Mouse (Mus musculus) limb, embryonic 10.5 days (tissue): ENCODE results near the gene Birc2. TPM values are rescaled to one million over a fixed set of nuclear protein-coding genes. Genes with fewer than 3 reads are reported as not detected.

Experiments
- DNase-seq: peaks from one replicate; pipeline ENCODE4 v3.0.0-alpha.2; 2017; ENCODE audit warnings: low spot score
- H3K27ac ChIP-seq: fragments of 300-500 bp; sonication (generic); 2 replicates; pipeline ENCODE4 v1.5.1; 2016; ENCODE audit warnings: mild to moderate bottlenecking
- H3K27me3 ChIP-seq: fragments of 300-500 bp; sonication (generic); 2 replicates; pipeline ENCODE4 v1.6.1; 2016; ENCODE audit warnings: low read depth, mild to moderate bottlenecking; ENCODE audit not compliant: poor library complexity, severe bottlenecking
- H3K36me3 ChIP-seq: fragments of 300-500 bp; sonication (generic); 2 replicates; pipeline ENCODE4 v1.6.1; 2016; ENCODE audit warnings: mild to moderate bottlenecking, moderate library complexity
- H3K4me1 ChIP-seq: fragments of 300-500 bp; sonication (generic); 2 replicates; pipeline ENCODE4 v1.6.1; 2016
- H3K4me3 ChIP-seq: fragments of 300-500 bp; sonication (generic); 2 replicates; pipeline ENCODE4 v1.5.1; 2016; ENCODE audit warnings: mild to moderate bottlenecking, moderate library complexity
- H3K9me3 ChIP-seq: fragments of 300-500 bp; sonication (generic); replicated peaks from 2 replicates; pipeline ENCODE4 v1.6.1; 2016; ENCODE audit warnings: mild to moderate bottlenecking
- WGBS: fragments of 180-500 bp; shearing (Covaris S2); methylation state at CpG from one replicate; pipeline ENCODE4 v1.1.7; 2016; 5-methylcytosine and 5-hydroxymethylcytosine counted together
- polyA plus RNA-seq: library from polyadenylated mRNA; unstranded; fragments of >200 nt; fragmentation: Nextera tagmentation; extraction: Ambion mirVana; gene quantifications from 2 replicates; pipeline ENCODE4 v1.2.1, GENCODE M21; 2016

Gene Birc2
- 26.8 and 37.6 TPM in 2 replicates for polyA plus RNA-seq

DNA sequence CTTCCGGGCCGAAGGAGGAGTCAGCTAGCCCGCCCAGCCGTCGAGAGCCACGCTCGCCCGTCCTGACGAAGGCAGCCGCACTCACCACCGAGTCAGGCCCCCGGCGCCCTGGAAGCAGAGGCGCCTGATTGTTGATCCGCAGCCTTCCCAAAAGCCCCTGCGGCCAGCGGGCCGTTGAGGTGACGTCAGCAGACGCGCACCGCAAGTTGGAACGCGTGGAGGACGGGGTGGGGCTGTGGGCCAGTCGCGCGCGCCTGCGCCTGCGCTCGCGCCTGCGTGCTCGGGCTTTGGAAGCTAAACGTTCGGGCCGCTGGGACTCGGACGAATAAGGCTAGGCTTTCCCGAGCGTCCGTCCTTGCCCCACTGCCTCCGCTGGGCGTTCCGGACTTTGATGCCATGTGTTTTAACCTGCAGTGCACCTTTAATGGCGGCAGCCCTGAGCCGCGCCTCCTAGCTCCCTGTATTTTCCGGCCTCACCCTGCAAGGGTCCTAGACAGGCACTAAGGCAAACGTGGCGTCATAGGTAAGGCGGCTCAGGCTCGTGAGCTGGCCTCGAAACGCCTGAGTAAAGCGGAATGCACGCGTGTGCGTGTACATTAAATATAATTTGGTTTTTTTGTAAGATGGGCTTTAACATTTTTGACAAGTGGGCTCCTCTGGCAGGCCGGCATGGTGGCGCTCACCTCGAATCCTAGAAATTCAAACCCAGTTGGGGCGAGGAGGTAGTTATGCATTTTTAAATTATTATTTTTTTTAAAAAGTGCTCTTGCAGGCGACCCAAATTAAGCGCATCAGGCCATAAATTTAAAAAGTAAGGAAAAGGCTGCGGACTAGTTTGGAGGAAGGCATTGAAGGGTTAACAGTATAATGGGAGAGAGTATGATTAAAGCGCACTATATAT lies at the start of gene Birc2:
Gene Birc2 (minus strand): TSS at position 160 of the 901 bp plus-strand sequence.
- H3K4me1 ChIP-seq = peaks cover 12% of the 10 kb centered on the region; the same call in 1 of the 2 replicates
- H3K4me3 ChIP-seq = peak within 1 kb of the TSS; percentile 66
- no peaks in the 10 kb centered on the region for H3K9me3 ChIP-seq
- no peaks in the 10 kb centered on the region for H3K27me3 ChIP-seq
- H3K27ac ChIP-seq = peak within 1 kb of the TSS; percentile 96
- H3K36me3 ChIP-seq = peaks cover 27% of the 10 kb centered on the region
- peak; percentile 97 for DNase-seq
- under 1% methylated on average over 68 of the region's 68 CpGs for WGBS

DNA sequence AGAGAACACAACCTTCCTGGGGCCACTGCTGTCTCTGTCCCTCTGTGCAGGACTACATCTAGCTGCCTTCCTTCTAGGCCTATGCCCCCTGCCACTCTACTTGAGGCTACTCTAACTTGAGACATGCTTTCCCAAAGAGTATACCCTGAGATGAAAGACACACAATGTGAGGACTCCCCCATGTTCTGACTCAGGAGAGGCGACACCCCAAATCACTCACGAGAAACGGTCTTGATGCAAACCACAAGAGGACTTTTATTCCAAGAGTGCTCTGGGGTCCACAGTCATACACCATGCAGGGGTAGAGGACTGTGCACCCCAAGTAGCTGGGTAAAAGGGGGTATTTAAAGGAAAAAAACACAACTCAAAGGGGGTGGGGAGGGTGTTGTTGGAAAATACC lies 47.5 kb upstream of the Birc2 start:
- Histone ChIP-seq H3K27me3 (no peaks in the 10 kb centered on the region), H3K27ac (no peak overlapping the region), H3K4me3 (no peak overlapping the region), H3K9me3 (no peaks in the 10 kb centered on the region), H3K36me3 (no peaks in the 10 kb centered on the region), H3K4me1 (no peaks in the 10 kb centered on the region)
- 97% methylated on average over 3 of the region's 3 CpGs for WGBS
- no peak for DNase-seq

DNA sequence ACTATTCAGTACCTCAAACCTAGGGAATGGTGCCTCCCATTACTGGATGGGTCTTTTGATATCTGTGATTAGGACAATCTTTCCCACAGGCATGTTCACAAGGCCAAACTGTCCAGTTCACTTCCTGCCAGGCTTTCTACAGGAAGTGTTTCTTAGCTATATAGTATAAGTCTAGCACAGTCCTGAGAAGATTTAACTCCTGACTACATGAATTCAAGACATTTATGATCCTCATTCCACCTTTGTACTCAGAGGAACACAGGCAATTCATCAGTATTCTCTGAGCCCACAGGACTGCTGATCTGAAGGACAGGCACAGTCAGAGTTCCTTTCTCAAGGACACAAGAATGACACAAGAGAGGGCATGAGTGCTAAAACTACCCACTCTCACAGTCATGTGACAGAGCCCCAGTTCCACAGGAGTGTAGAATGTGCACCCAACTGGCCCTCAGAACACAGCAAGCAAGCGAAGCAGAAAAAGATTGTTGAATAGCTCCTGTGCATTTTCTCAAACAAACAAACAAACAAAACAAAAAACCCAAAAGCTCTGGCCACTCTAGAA lies 45.5 kb upstream of the Birc2 start:
- no peak for DNase-seq
- Histone ChIP-seq H3K9me3 (no peaks in the 10 kb centered on the region), H3K27me3 (no peaks in the 10 kb centered on the region), H3K4me1 (no peaks in the 10 kb centered on the region), H3K27ac (no peak overlapping the region), H3K4me3 (no peak overlapping the region), H3K36me3 (no peaks in the 10 kb centered on the region)
- WGBS = 92% methylated on average over 1 of the region's 1 CpGs

DNA sequence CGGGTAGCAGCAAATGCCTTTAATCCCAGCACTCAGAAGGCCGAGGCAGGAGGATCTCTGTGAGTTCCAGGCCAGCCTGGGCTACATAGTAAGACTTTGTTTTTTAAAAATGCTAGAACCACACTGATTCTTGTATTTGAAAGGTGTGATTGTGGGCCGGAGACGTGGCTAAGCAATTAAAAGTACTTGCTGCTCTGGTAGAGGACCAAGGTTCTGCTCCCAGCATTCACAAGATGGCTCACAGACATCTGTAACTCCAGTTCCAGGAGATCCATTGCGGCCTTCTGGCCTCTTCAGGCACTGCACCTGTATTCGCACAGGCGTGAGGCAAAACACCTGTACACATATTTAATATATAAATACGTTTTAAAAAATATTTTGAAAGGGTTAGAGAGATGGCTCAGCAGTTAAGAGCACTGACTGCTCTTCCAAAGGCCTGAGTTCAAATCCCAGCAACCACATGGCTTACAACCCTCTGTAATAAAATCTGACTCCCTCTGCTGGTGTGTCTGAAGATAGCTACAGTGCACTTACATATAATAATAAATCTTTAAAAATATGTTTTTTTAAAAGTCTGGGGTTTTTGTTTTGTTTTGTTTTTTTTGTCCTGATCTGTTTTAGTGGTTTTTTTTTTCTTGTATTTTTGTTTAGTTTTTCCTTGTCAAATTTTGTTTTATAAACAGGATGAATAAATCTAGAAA lies 36.8 kb upstream of the Birc2 start:
- H3K27ac ChIP-seq = peak overlapping the region; percentile 95
- WGBS = 91% methylated on average over 8 of the region's 8 CpGs

DNA sequence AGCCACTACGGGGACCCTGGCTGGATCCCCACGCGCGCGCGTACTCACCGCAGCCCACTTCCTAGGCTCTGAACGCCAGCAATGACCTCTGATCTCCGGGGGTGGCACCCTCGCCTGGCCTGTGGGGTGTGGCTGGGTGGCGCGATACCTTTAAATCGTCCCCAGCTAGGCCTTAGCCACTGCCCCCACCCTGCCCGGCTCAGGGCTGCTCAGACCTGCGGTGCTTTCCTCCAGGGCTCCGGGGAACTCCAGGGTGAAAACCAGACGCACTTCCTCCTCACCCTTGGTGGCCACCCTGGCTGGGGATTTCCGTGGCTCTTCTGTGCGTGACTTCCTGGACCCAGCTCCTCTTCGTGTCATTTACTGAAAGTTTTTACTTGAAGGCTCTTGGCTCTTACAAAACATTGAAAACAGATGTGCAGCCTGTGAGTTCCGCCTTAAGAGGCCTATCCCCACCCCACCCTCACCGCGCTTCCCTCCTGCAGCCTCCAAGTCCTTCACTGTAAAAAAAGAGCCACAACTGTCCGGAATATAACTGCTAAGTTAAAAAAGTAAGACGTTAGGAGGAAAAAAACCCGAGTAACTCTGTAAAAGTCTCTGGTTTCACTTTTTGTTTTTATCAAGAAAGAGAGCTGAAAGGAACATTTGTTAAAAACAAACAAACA lies 36.0 kb upstream of the Birc2 start, which contains the start of gene Birc3:
Gene Birc3 (minus strand): TSS at position 412 of the 665 bp plus-strand sequence.
- 2% methylated on average over 26 of the region's 26 CpGs for WGBS
- no peaks in the 10 kb centered on the region for H3K27me3 ChIP-seq
- H3K9me3 ChIP-seq = no peaks in the 10 kb centered on the region
- H3K27ac ChIP-seq = peak within 1 kb of the TSS; percentile 95
- peaks cover 3% of the 10 kb centered on the region; the same call in 1 of the 2 replicates for H3K36me3 ChIP-seq
- peaks cover 20% of the 10 kb centered on the region for H3K4me1 ChIP-seq
- DNase-seq = peak; percentile 80
- H3K4me3 ChIP-seq = peak within 1 kb of the TSS; percentile 65

More for the DNA sequence above, 36.8 kb upstream of the Birc2 start:
- Histone ChIP-seq H3K9me3 (no peaks in the 10 kb centered on the region), H3K36me3 (0 out of 2 replicates have a peak, but pooled peaks cover 3% of the 10 kb centered on the region), H3K4me3 (no peak overlapping the region), H3K27me3 (no peaks in the 10 kb centered on the region), H3K4me1 (peaks cover 20% of the 10 kb centered on the region)
- peak; percentile 32 for DNase-seq

DNA sequence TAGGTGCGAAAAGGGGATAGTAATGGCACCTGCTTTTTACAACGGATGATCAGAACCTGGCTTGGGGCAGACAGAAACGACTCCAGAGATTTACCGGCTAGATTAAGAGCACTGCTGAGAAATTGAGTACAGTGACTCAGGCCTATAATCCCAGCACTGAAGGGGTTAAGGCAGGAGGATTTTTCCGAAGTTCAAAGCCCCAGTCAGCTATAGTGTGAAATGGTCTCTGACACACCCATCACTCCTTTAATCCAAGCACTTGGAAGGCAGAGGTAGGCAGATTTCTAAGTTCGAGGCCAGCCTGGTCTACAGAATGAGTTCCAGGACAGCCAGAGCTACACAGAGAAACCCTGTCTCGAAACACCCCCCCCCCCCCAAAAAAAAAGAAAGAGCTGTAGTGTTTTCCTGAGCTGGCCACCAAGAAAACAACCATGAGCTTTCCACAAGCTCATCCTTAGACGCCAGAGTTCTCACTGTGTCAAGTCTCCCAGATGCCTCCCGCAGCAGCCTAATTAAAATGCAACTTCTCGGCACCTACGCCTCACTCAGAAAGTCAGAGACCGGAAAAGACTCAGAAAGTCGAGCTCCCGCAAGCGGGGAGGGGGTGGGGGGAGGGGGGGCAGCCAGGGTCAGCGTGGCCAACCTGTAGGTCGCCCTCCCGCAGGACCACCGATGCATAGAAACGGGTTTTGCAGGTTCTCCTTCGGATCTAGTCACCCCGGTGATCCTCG lies 35.3 kb upstream of the Birc2 start:
- no peaks in the 10 kb centered on the region for H3K27me3 ChIP-seq
- DNase-seq = peak; percentile 31
- peak overlapping the region; percentile 95 for H3K27ac ChIP-seq
- no peaks in the 10 kb centered on the region for H3K9me3 ChIP-seq
- peaks cover 10% of the 10 kb centered on the region for H3K36me3 ChIP-seq
- WGBS = 16% methylated on average over 23 of the region's 23 CpGs
- H3K4me1 ChIP-seq = peaks cover 20% of the 10 kb centered on the region
- H3K4me3 ChIP-seq = peak overlapping the region; percentile 65

DNA sequence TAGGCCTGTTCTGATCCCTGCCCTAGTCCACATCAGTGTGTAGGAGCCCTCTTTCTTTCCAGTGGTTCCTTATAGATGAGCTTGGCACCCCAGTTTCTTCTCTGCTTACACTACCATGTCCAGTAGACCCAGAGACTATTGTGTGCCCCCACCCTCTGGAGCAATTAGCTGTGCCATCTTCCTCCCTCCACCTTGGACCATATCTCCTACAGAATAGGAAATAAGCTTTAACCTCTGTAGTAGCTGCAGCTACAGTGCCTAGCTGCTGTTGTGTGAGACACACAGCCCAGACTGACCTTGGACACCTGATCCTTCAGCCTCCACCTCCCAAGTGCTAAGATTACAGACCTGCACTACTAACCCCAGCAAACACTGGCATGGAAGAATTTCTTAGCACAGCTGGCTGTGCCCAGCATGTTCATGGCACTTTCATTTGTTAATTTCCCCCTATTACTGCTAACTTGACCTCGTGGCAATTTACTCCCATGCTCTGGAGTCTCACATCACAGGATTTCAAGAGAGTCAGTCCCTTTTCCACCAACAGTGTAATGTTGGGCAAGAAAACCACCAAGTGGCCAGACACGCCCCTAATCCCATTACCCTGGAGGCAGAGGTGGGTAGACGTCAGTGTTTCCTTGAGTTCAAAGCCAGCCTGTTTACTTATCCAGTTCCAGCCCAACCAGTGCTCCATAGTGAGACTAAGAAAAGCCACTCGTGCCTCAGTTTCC lies 34.6 kb upstream of the Birc2 start:
- no peaks in the 10 kb centered on the region for H3K27me3 ChIP-seq
- no peaks in the 10 kb centered on the region for H3K9me3 ChIP-seq
- no peak overlapping the region for H3K4me3 ChIP-seq
- no peak for DNase-seq
- H3K27ac ChIP-seq = peak overlapping the region; percentile 43; the same call in 1 of the 2 replicates
- H3K36me3 ChIP-seq = peaks cover 15% of the 10 kb centered on the region
- 54% methylated on average over 4 of the region's 4 CpGs for WGBS
- peaks cover 20% of the 10 kb centered on the region for H3K4me1 ChIP-seq

DNA sequence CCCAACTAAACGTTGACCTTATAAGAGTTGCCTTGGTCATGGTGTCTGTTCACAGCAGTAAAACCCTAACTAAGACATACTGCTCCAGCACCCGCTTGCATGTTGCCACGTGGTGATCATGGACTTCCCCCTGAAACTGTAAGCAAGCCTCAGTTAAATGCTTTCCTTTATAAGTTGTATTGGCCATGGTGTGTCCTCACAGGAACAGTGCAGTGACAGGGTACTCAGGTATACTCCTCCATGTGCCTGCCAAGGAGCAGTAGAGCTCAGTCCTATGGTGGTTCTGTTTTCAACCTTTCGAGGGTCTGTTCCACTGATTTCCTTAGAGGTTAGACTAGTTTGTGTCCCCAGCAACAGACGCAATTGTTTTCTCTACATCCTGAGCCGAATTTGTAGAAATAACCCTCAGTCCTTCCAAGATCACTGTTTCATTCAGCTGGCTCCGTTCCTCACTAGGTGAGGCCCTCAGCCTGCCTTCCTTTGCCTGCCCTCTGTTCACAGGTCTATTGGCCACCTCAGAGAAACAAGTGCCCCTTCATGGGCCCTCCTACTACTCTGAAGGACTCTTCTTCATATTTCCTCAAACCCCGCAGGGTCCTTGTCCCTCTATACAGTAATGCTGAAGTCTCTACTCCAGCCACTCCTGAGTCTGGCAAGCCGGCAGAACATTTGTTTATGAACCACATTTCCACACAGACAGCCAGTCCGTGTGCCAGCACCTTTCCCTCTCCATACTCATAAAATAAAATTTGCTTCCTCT lies 33.9 kb upstream of the Birc2 start:
- no peaks in the 10 kb centered on the region for H3K27me3 ChIP-seq
- H3K36me3 ChIP-seq = peaks cover 15% of the 10 kb centered on the region
- no peak overlapping the region for H3K4me3 ChIP-seq
- H3K27ac ChIP-seq = peak overlapping the region; percentile 43; the same call in 1 of the 2 replicates
- no peaks in the 10 kb centered on the region for H3K9me3 ChIP-seq
- no peak for DNase-seq
- peaks cover 20% of the 10 kb centered on the region for H3K4me1 ChIP-seq
- 93% methylated on average over 10 of the region's 10 CpGs for WGBS

DNA sequence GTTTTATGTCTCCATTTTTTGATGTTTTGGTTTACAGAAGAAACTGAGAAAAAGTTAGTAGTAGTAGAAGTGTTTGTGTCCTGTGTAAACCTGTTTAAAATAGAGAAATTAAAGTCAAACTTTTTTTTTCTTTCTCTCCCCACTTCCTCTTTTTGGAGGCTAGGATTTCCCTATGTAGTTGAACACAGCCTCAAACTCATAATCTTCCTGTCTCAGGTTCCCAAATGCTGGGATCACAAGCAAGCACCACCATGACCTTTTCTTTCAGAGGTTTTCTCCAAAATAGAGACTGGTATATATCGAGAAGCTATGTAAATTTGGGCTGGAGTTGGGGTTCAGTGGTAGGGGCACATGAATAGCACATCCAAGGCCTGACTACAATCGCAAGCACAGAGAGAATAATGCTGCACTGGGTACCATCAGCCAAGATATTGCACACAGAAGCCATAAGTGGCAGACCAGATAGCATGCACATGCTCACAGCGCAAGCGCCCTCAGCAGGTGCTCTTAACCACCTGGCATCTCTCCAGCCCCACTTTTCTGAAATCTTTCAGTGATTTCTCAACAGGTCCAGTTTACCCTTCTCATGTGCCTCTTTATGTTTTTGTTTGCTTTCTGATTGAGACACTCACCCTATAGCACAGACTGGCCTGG lies 32.1 kb upstream of the Birc2 start:
- no peak for DNase-seq
- Histone ChIP-seq H3K9me3 (no peaks in the 10 kb centered on the region), H3K27ac (no peak overlapping the region), H3K27me3 (no peaks in the 10 kb centered on the region), H3K36me3 (peaks cover 19% of the 10 kb centered on the region), H3K4me1 (peaks cover 20% of the 10 kb centered on the region), H3K4me3 (no peak overlapping the region)
- 93% methylated on average over 4 of the region's 4 CpGs for WGBS

DNA sequence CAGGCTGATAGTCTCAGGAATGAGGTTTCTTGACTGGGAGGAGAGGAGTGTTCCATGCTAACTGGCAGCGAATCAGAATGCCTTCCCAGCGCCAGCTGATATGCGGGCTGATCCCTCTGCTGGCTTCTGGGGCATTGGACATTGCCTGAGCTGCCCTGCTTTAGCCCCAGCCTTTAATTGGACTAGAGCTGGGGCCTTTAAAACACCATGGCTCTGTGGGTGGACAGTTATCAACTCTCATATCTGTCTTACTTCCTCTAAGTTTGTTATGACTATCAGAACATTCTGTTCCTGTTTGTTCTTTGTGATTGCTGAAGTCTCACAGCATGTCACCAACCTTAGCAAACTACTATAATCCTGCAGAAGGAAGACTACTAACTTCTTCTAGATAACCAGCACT lies 31.1 kb upstream of the Birc2 start:
- Histone ChIP-seq H3K36me3 (peaks cover 19% of the 10 kb centered on the region), H3K27me3 (no peaks in the 10 kb centered on the region), H3K9me3 (no peaks in the 10 kb centered on the region), H3K27ac (no peak overlapping the region), H3K4me1 (peaks cover 19% of the 10 kb centered on the region), H3K4me3 (no peak overlapping the region)
- DNase-seq = no peak
- WGBS = 90% methylated on average over 3 of the region's 3 CpGs
